ENCODE assay signal across 9 mouse cellular contexts in the genomic region with DNA sequence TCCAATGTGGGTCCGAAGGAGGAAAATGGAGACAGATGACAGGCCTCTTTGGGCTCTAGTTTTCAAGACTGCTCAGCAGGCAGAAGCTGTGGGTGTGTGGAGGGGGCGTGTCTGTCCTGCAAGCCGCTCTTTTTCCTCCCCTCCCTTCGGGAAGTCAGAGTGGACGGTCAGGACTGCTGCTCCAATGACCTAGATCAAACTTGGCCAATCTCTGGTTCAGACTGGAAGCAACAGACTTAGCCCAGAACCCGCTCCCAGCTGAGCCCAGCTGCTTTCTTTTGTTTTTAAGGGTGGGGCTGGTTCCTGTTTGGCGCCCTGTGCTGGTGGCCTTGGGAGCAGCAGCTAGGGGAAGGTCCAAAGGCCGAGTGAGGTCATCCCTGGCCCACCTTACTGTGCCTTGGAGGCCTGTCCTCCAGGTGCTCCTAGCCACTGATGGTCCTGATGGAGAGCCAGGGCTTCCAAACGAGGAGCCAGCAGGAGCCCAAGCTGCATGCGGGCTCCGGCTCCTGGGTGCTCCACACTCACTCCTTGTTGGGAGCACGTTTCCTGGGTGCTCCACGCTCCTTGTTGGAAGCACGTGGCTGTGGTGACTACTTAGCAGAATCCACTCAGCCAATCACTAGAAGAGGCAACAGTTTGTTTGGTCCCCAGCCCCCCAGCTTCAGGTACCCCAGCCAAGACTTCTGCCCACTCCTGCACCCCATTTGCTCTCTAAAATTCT. TPM values are rescaled to one million over a fixed set of nuclear protein-coding genes. Genes with fewer than 3 reads are reported as not detected.
A peak's percentile ranks its signal among the peaks of the same experiment; 100 is the strongest.
DNase-seq lines count a peak whose midpoint lies in the region; ATAC-seq and TF ChIP-seq lines count a peak whose summit lies in the region.
"Had no signal": no experiment of that assay in that cellular context is flagged by ENCODE, and none has a peak within 500 bp of the region (broad histone marks: within the 10 kb centered on the region; RNA-seq: fewer than 3 reads in every experiment).

No protein-coding gene starts in this region.

- H3K27me3 ChIP-seq in hindbrain, embryonic 15.5 days = no peaks in the 10 kb centered on the region
- H3K27me3 ChIP-seq in liver, embryonic 13.5 days = peaks cover 38% of the 10 kb centered on the region

- peak overlapping the region; percentile 36; the same call in 1 of the 2 replicates for H3K9ac ChIP-seq in ES-E14 (ENCODE audit: insufficient read depth, low read depth, low read length, poor library complexity, severe bottlenecking)
- H3K9ac ChIP-seq in hindbrain, embryonic 15.5 days = 0 out of 2 replicates have a peak overlapping the region, but pooled peaks have one; percentile 38
- H3K9ac ChIP-seq in liver, embryonic 13.5 days = 0 out of 2 replicates have a peak overlapping the region, but pooled peaks have one; percentile 22

- H3K9me3 ChIP-seq in ES-E14 (ENCODE audit: control insufficient read depth, insufficient read depth, low read depth, low read length) = no peaks in the 10 kb centered on the region
- no peaks in the 10 kb centered on the region for H3K9me3 ChIP-seq in hindbrain, embryonic 15.5 days
- no peaks in the 10 kb centered on the region for H3K9me3 ChIP-seq in liver, embryonic 13.5 days (replicated peaks)

- H3K4me3 ChIP-seq in ES-E14 (ENCODE audit: insufficient read depth in 1 of 2, low read depth in 1 of 2, low read length in 2 of 2, poor library complexity in 1 of 2, severe bottlenecking in 1 of 2) = peak overlapping the region; percentile 40 to 60; a peak in 3 of 4 replicates
- H3K4me3 ChIP-seq in hindbrain, embryonic 15.5 days = no peak overlapping the region
- H3K4me3 ChIP-seq in liver, embryonic 13.5 days (replicated peaks) = 0 out of 2 replicates have a peak overlapping the region, but pooled peaks have one; percentile 8
- H3K4me3 ChIP-seq: erythroblast, embryonic 14.5 days had no signal

- 27% methylated on average over 14 of the region's 14 CpGs for WGBS in hindbrain, embryonic 15.5 days
- WGBS in liver, embryonic 13.5 days (ENCODE audit: insufficient replicate concordance) = 31% methylated on average over 14 of the region's 14 CpGs

- peak overlapping the region; percentile 59 for H3K4me2 ChIP-seq in hindbrain, embryonic 15.5 days
- peak overlapping the region; percentile 47 for H3K4me2 ChIP-seq in liver, embryonic 13.5 days

- peak overlapping the region; percentile 12; the same call in 1 of the 2 replicates for H3K27ac ChIP-seq in ES-E14 (ENCODE audit: insufficient read depth, low read depth, low read length, poor library complexity, severe bottlenecking)
- peak overlapping the region; percentile 81 for H3K27ac ChIP-seq in hindbrain, embryonic 15.5 days (replicated peaks)
- H3K27ac ChIP-seq in liver, embryonic 13.5 days = peak overlapping the region; percentile 50; the same call in 1 of the 2 replicates

- no peaks in the 10 kb centered on the region for H3K36me3 ChIP-seq in ES-E14 (ENCODE audit: control insufficient read depth, insufficient read depth, low read length, poor library complexity, severe bottlenecking)
- no peaks in the 10 kb centered on the region for H3K36me3 ChIP-seq in hindbrain, embryonic 15.5 days
- no peaks in the 10 kb centered on the region for H3K36me3 ChIP-seq in liver, embryonic 13.5 days

- peak; percentile 60 for DNase-seq in ES-E14 (ENCODE audit: low read depth, low spot score)
- peak; percentile 73 for DNase-seq in adrenal gland, postnatal 14 days
- peak; percentile 47 to 49 for DNase-seq in gastrocnemius, adult 8-10 months (ENCODE audit: low spot score in 2 of 2)
- DNase-seq in liver, embryonic 13.5 days = no peak
- DNase-seq in right cerebral cortex, postnatal 4 days = no peak

- in situ Hi-C loops in ES-E14 (cut with MboI; ENCODE audit: low sequenced_read_pairs in 2 of 2, unreplicated experiment in 2 of 2) = no loop called here

- H3K4me1 ChIP-seq in ES-E14 (ENCODE audit: control insufficient read depth in 2 of 2, insufficient read depth in 2 of 2, low read length in 2 of 2, poor library complexity in 1 of 2) = peaks cover 5 to 46% of the 10 kb centered on the region in 2 experiments; a peak in 3 of 4 replicates
- peaks cover 71% of the 10 kb centered on the region for H3K4me1 ChIP-seq in hindbrain, embryonic 15.5 days (replicated peaks)
- peaks cover 65% of the 10 kb centered on the region for H3K4me1 ChIP-seq in liver, embryonic 13.5 days (replicated peaks)

- no peak for ATAC-seq in hindbrain, embryonic 15.5 days (ENCODE audit: low FRiP score, low read depth)
- ATAC-seq in liver, embryonic 13.5 days (ENCODE audit: low read depth) = no peak
- peak; percentile 30 for ATAC-seq in monocyte, adult 5-6 weeks (replicated peaks; ENCODE audit: insufficient number of reproducible peaks, low FRiP score, low TSS enrichment, poor library complexity, severe bottlenecking)
- no peak for ATAC-seq in activated CD4-positive, CD25-positive, alpha-beta regulatory T cell, adult 4 months

TF ChIP-seq in ES-E14, 5 proteins besides CTCF, POLR2A, EP300 and RAD21:
- no peak for TF ChIP-seq CHD2 (IDR thresholded peaks at IDR 0.05; ENCODE audit: low read depth, low read length)
- no peak for TF ChIP-seq ZC3H11A (IDR thresholded peaks at IDR 0.05; ENCODE audit: borderline replicate concordance, low read depth, low read length)
- TF ChIP-seq MAFK (IDR thresholded peaks at IDR 0.05; ENCODE audit: insufficient read depth, low read depth, low read length) = no peak
- no peak for TF ChIP-seq HCFC1 (IDR thresholded peaks at IDR 0.05; ENCODE audit: borderline replicate concordance, insufficient read depth, low read length)

RNA-seq across cellular contexts. Expression of gene Trim8, which starts 23.3 kb away (rescaled TPM):
- total RNA-seq in ES-E14 (2012; rRNA removed) = 26.1 and 33.2 TPM in 2 replicates
- 39.3 and 44.9 TPM in 2 replicates for total RNA-seq in adrenal gland, postnatal 14 days (2021)
- 10 to 100 TPM; 22.0 to 24.0 (median 22.7) TPM for total RNA-seq in gastrocnemius, adult 8-10 months (2022)
- 27.8 and 31.9 TPM in 2 replicates for polyA plus RNA-seq in hindbrain, embryonic 15.5 days (2015; fragmentation: Nextera tagmentation; extraction: Ambion mirVana)
- polyA plus RNA-seq in liver, embryonic 13.5 days (2015; fragmentation: Nextera tagmentation; extraction: Ambion mirVana) = 9.1 and 9.2 TPM in 2 replicates
- total RNA-seq in monocyte, adult 5-6 weeks (2017) = 35.4 to 50.0 TPM (median 39.9 TPM) in 3 replicates
- polyA plus RNA-seq in activated CD4-positive, CD25-positive, alpha-beta regulatory T cell, adult 4 months (2017; shearing (Covaris generic)) = 10 to 100 TPM; 15.8 to 21.3 TPM

RNA-seq across cellular contexts. Expression of gene Arl3, which starts 48.2 kb away (rescaled TPM):
- total RNA-seq in ES-E14 (2012; rRNA removed) = 25.7 and 39.7 TPM in 2 replicates
- total RNA-seq in adrenal gland, postnatal 14 days (2021) = 57.0 and 60.7 TPM in 2 replicates
- total RNA-seq in gastrocnemius, adult 8-10 months (2022) = 10 to 100 TPM; 51.1 to 76.4 (median 62.8) TPM
- 208 and 221 TPM in 2 replicates for polyA plus RNA-seq in hindbrain, embryonic 15.5 days (2015; fragmentation: Nextera tagmentation; extraction: Ambion mirVana)
- polyA plus RNA-seq in liver, embryonic 13.5 days (2015; fragmentation: Nextera tagmentation; extraction: Ambion mirVana) = 29.8 and 32.1 TPM in 2 replicates
- 7.1 to 26.2 TPM (median 18.2 TPM) in 3 replicates for total RNA-seq in monocyte, adult 5-6 weeks (2017)
- polyA plus RNA-seq in activated CD4-positive, CD25-positive, alpha-beta regulatory T cell, adult 4 months (2017; shearing (Covaris generic)) = 10 to 100 TPM; 22.1 to 24.5 TPM

RNA-seq across cellular contexts. Expression of gene Sfxn2, which starts 48.4 kb away (rescaled TPM):
- 11.4 TPM in 2 replicates for total RNA-seq in ES-E14 (2012; rRNA removed)
- 11.5 and 12.7 TPM in 2 replicates for total RNA-seq in adrenal gland, postnatal 14 days (2021)
- 1 to 10 TPM; 1.6 to 3.0 (median 2.8) TPM for total RNA-seq in gastrocnemius, adult 8-10 months (2022)
- 10.2 and 11.3 TPM in 2 replicates for polyA plus RNA-seq in hindbrain, embryonic 15.5 days (2015; fragmentation: Nextera tagmentation; extraction: Ambion mirVana)
- polyA plus RNA-seq in liver, embryonic 13.5 days (2015; fragmentation: Nextera tagmentation; extraction: Ambion mirVana) = 18.3 and 19.8 TPM in 2 replicates
- total RNA-seq in monocyte, adult 5-6 weeks (2017) = 8.9 to 11.1 TPM (median 10.2 TPM) in 3 replicates
- polyA plus RNA-seq in activated CD4-positive, CD25-positive, alpha-beta regulatory T cell, adult 4 months (2017; shearing (Covaris generic)) = 1 to 10 TPM; 4.3 to 6.9 TPM

Comparison
In these comparisons a context has a peak if more than half of its experiments do, and no peak if none do; other contexts are left out.
1. DNase-seq: peak in ES-E14 (single experiment), adrenal gland, postnatal 14 days (single experiment) and gastrocnemius, adult 8-10 months (2 of 2); none in liver, embryonic 13.5 days (single experiment) and right cerebral cortex, postnatal 4 days (single experiment).
2. H3K27ac ChIP-seq: peak in every context shown above with its lines; median percentile 81 in hindbrain, embryonic 15.5 days; 50 in liver, embryonic 13.5 days; 12 in ES-E14.
3. Peak in every context shown above with its lines, with median percentiles within 50 percentile points of each other: H3K9ac ChIP-seq.